Mouse (Mus musculus) central nervous system, embryonic 11.5 days (tissue): ENCODE measurements around the gene Olfr1307. TPM values are rescaled to one million over a fixed set of nuclear protein-coding genes. Genes with fewer than 3 reads are reported as not detected.

Experiments
- polyA plus RNA-seq: library from polyadenylated mRNA; depleted of rRNA; stranded (reverse); fragments of >200 nt; gene quantifications from 2 replicates; pipeline ENCODE4 v1.2.3, GENCODE M21; 2012; rRNA removed

The Olfr1307 gene
- polyA plus RNA-seq: under 0.01 TPM in 1 of 2 replicates, not detected in the other

GRCm38 (mm10) chr2:111949340-111949739 lies at the start of gene Olfr1307:
Gene Olfr1307 (minus strand): TSS chr2:111949440.

GRCm38 (mm10) chr2:111990181-111990580 lies 40.9 kb upstream of the Olfr1307 start, which contains the start of gene Olfr1309:
Gene Olfr1309 (minus strand): TSS chr2:111990281.

GRCm38 (mm10) chr2:111964844-111965243 lies 15.6 kb upstream of the Olfr1307 start, which contains the start of gene Olfr1308:
Gene Olfr1308 (minus strand): TSS chr2:111964944.

GRCm38 (mm10) chr2:111916171-111916570 lies 33.1 kb downstream of the Olfr1307 start, which contains the start of gene Olfr1306:
Gene Olfr1306 (minus strand): TSS chr2:111916271.

Other genes with a start within 250 kb of the Olfr1307 start
- gene Olfr1301, start 198.4 kb downstream of the Olfr1307 start, polyA plus RNA-seq: not detected in 2 replicates
- not detected in 2 replicates for gene Olfr1302, start 172.0 kb downstream of the Olfr1307 start, polyA plus RNA-seq
- gene Olfr1303, start 129.1 kb downstream of the Olfr1307 start, polyA plus RNA-seq: not detected in 2 replicates
- gene Olfr1305, start 72.3 kb downstream of the Olfr1307 start, polyA plus RNA-seq: not detected in 2 replicates
- not detected in 2 replicates for gene Olfr1306, start 33.2 kb downstream of the Olfr1307 start, polyA plus RNA-seq
- not detected in 2 replicates for gene Olfr1308, start 15.5 kb upstream of the Olfr1307 start, polyA plus RNA-seq
- not detected in 2 replicates for gene Olfr1309, start 40.8 kb upstream of the Olfr1307 start, polyA plus RNA-seq
- gene Olfr1310, start 63.3 kb upstream of the Olfr1307 start, polyA plus RNA-seq: not detected in 2 replicates
- gene Olfr1311, start 75.0 kb upstream of the Olfr1307 start, polyA plus RNA-seq: not detected in 2 replicates
- gene Olfr1312, start 100.8 kb upstream of the Olfr1307 start, polyA plus RNA-seq: not detected in 2 replicates
- not detected in 2 replicates for gene Olfr1313, start 128.4 kb upstream of the Olfr1307 start, polyA plus RNA-seq
- not detected in 2 replicates for gene Olfr1314, start 147.3 kb upstream of the Olfr1307 start, polyA plus RNA-seq
- gene Olfr1315-ps1, start 166.0 kb upstream of the Olfr1307 start, polyA plus RNA-seq: not detected in 2 replicates
- gene Olfr1316, start 185.5 kb upstream of the Olfr1307 start, polyA plus RNA-seq: not detected in 2 replicates
- gene Olfr1317, start 190.9 kb upstream of the Olfr1307 start, polyA plus RNA-seq: not detected in 2 replicates
- not detected in 2 replicates for gene Olfr1318, start 204.8 kb upstream of the Olfr1307 start, polyA plus RNA-seq